Mouse (Mus musculus) hindbrain, embryonic 11.5 days (tissue): ENCODE data around the gene H2-T3. TPM values are rescaled to one million over a fixed set of nuclear protein-coding genes. Genes with fewer than 3 reads are reported as not detected.

Experiments used
- ATAC-seq: fragments of 200-750 bp; cut with Nextera tagmentation; 2 replicates; pipeline ENCODE4 v1.8.0; 2017; ENCODE audit warnings: mild to moderate bottlenecking, moderate TSS enrichment, moderate library complexity; ENCODE audit not compliant: low FRiP score
- DNase-seq: peaks from one replicate; pipeline ENCODE4 v3.0.0-alpha.2; 2015; ENCODE audit warnings: low spot score
- H3K27ac ChIP-seq: fragments of 300-500 bp; sonication (generic); 2 replicates; pipeline ENCODE4 v1.5.1; 2014; ENCODE audit warnings: mild to moderate bottlenecking, low read depth, low read length
- H3K27me3 ChIP-seq: fragments of 300-500 bp; sonication (generic); 2 replicates; pipeline ENCODE4 v1.6.1; 2014; ENCODE audit warnings: mild to moderate bottlenecking, low read length, moderate library complexity, mixed read lengths; ENCODE audit not compliant: control insufficient read depth, insufficient read depth
- H3K36me3 ChIP-seq: fragments of 300-500 bp; sonication (generic); 2 replicates; pipeline ENCODE4 v1.6.1; 2014; ENCODE audit warnings: mild to moderate bottlenecking, low read length, moderate library complexity, mixed read lengths; ENCODE audit not compliant: control insufficient read depth, insufficient read depth
- H3K4me1 ChIP-seq: fragments of 300-500 bp; sonication (generic); replicated peaks from 2 replicates; pipeline ENCODE4 v1.6.1; 2014; ENCODE audit warnings: low read length, mixed read lengths; ENCODE audit not compliant: control insufficient read depth, insufficient read depth
- H3K4me2 ChIP-seq: fragments of 300-500 bp; sonication (generic); replicated peaks from 2 replicates; pipeline ENCODE4 v1.6.1; 2014; ENCODE audit warnings: mild to moderate bottlenecking, low read depth, low read length
- H3K4me3 ChIP-seq: fragments of 300-500 bp; sonication (generic); 2 replicates; pipeline ENCODE4 v1.5.1; 2014; ENCODE audit warnings: low read depth, low read length
- H3K9ac ChIP-seq: fragments of 300-500 bp; sonication (generic); 2 replicates; pipeline ENCODE4 v1.6.1; 2014; ENCODE audit warnings: low read depth, low read length
- H3K9me3 ChIP-seq: fragments of 300-500 bp; sonication (generic); 2 replicates; pipeline ENCODE4 v1.6.1; 2016; ENCODE audit warnings: low read length; ENCODE audit not compliant: control insufficient read depth
- WGBS: fragments of 180-500 bp; shearing (Covaris S2); extraction: QIAGEN DNeasy Blood & Tissue Kit; methylation state at CpG from one replicate; pipeline ENCODE4 v1.1.7; 2014; 5-methylcytosine and 5-hydroxymethylcytosine counted together
- polyA plus RNA-seq: library from polyadenylated mRNA; unstranded; fragments of >200 nt; fragmentation: Nextera tagmentation; extraction: Ambion mirVana; gene quantifications from 2 replicates; pipeline ENCODE4 v1.2.1, GENCODE M21; 2014

The H2-T3 gene
- polyA plus RNA-seq, 1 experiment from 2014 or later = not detected

- 54% methylated on average over 5 of the region's 5 CpGs for WGBS
Measured at GRCm38 (mm10) chr17:36218594-36219155, 28.6 kb upstream of the H2-T3 start.

DNA sequence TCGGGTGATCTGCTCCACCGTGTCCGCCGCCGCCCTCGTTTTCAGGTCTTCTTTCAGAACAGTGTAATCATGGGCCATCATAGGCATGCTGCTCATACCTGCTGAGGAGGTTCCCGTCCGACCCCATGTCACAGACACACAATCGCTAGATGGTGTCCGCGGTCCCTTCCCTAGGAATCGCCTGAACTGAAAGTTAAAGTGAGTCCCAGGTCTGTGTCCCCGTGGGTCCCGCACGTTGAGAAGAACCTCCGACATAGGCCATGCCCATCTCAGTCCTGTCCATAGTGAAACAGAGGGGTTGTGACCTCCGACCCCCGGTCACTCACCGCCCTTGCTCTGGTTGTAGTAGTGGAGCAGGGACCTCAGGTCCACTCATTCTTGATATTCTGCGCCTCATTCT, 25.5 kb upstream of the H2-T3 start:
- Histone ChIP-seq H3K4me2 (no peak overlapping the region), H3K27ac (no peak overlapping the region), H3K4me1 (0 out of 2 replicates have a peak, but pooled peaks cover 2% of the 10 kb centered on the region), H3K9ac (no peak overlapping the region), H3K36me3 (no peaks in the 10 kb centered on the region), H3K27me3 (peaks cover 31% of the 10 kb centered on the region), H3K9me3 (no peaks in the 10 kb centered on the region), H3K4me3 (peak overlapping the region; percentile 16)
- DNase-seq = peak; percentile 26
- no peak for ATAC-seq
- 5% methylated on average over 20 of the region's 20 CpGs for WGBS

More at GRCm38 (mm10) chr17:36218594-36219155, 28.6 kb upstream of the H2-T3 start:
- ATAC-seq (no peak), DNase-seq (no peak)
- Histone ChIP-seq H3K4me1 (0 out of 2 replicates have a peak, but pooled peaks cover 2% of the 10 kb centered on the region), H3K36me3 (no peaks in the 10 kb centered on the region), H3K9me3 (no peaks in the 10 kb centered on the region), H3K4me2 (no peak overlapping the region), H3K27ac (no peak overlapping the region), H3K4me3 (no peak overlapping the region), H3K27me3 (peaks cover 33% of the 10 kb centered on the region), H3K9ac (no peak overlapping the region)

GRCm38 (mm10) chr17:36206846-36207245, 16.8 kb upstream of the H2-T3 start:
- Histone ChIP-seq H3K9me3 (no peaks in the 10 kb centered on the region), H3K27me3 (peaks cover 17% of the 10 kb centered on the region), H3K4me3 (no peak overlapping the region), H3K4me1 (no peaks in the 10 kb centered on the region; the same call in 1 of the 2 replicates), H3K4me2 (no peak overlapping the region), H3K9ac (no peak overlapping the region), H3K27ac (no peak overlapping the region), H3K36me3 (no peaks in the 10 kb centered on the region)
- ATAC-seq = no peak
- DNase-seq = no peak

DNA sequence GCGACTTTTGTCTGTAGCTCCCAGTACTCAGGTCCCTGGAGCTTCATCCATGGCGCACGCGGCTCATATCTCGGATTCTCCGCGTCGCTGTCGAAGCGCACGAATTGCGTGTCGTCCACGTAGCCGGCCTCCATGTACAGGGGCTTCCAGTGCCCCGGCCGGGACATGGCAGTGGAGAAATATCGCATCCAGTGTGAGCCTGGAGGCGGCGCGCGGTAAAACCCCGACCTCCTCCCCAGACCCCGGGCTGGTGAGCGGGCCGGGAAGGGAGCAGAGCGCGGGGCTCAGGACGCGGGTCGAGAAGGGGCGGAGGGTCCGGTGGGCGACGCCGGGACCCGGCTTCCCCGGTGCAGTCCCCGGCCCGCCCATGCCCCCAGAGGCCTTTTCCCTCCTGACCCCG, 15.8 kb upstream of the H2-T3 start:
- Histone ChIP-seq H3K27me3 (peaks cover 17% of the 10 kb centered on the region), H3K9ac (no peak overlapping the region)
- WGBS = under 1% methylated on average over 38 of the region's 41 CpGs

DNA sequence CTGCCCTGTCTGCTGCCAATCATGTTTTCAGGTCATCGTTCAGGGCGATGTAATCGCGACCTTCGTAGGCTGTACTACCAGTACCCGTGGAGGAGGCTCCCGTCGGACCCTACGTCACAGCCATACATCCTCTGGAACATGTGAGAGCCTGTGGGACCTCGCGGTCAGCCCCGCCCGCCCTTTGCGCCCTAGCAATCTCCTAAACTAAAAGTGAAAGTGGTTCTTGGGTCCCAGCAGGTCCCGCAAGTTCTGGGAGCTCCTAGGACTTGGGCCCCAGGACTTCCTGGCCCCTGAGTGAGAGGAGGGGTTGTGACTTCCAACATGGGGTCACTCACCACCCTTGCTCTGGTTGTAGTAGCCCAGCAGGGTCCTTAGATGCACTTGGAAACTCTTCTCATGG, 15.4 kb upstream of the H2-T3 start:
- H3K9ac ChIP-seq = no peak overlapping the region
- ATAC-seq = peak; percentile 12; the same call in 1 of the 2 replicates
- peaks cover 17% of the 10 kb centered on the region for H3K27me3 ChIP-seq
- H3K9me3 ChIP-seq = no peaks in the 10 kb centered on the region
- H3K27ac ChIP-seq = no peak overlapping the region
- DNase-seq = peak; percentile 47
- H3K4me3 ChIP-seq = peak overlapping the region; percentile 23
- WGBS = 1% methylated on average over 15 of the region's 15 CpGs
- no peaks in the 10 kb centered on the region; the same call in 1 of the 2 replicates for H3K4me1 ChIP-seq
- H3K4me2 ChIP-seq = peak overlapping the region; percentile 39
- no peaks in the 10 kb centered on the region for H3K36me3 ChIP-seq

More for the DNA sequence above, 15.8 kb upstream of the H2-T3 start:
- peak overlapping the region; percentile 23 for H3K4me3 ChIP-seq
- DNase-seq (no peak), ATAC-seq (no peak)
- no peaks in the 10 kb centered on the region for H3K36me3 ChIP-seq
- H3K27ac ChIP-seq = no peak overlapping the region
- H3K4me1 ChIP-seq = no peaks in the 10 kb centered on the region; the same call in 1 of the 2 replicates
- H3K4me2 ChIP-seq = peak overlapping the region; percentile 39
- H3K9me3 ChIP-seq = no peaks in the 10 kb centered on the region

GRCm38 (mm10) chr17:36201851-36202250, 11.8 kb upstream of the H2-T3 start:
- Histone ChIP-seq H3K9me3 (no peaks in the 10 kb centered on the region), H3K27me3 (peaks cover 18% of the 10 kb centered on the region), H3K4me2 (no peak overlapping the region), H3K4me1 (no peaks in the 10 kb centered on the region; the same call in 1 of the 2 replicates), H3K27ac (no peak overlapping the region), H3K36me3 (no peaks in the 10 kb centered on the region), H3K9ac (no peak overlapping the region), H3K4me3 (no peak overlapping the region)
- 84% methylated on average over 2 of the region's 2 CpGs for WGBS
- ATAC-seq (no peak), DNase-seq (no peak)

DNA sequence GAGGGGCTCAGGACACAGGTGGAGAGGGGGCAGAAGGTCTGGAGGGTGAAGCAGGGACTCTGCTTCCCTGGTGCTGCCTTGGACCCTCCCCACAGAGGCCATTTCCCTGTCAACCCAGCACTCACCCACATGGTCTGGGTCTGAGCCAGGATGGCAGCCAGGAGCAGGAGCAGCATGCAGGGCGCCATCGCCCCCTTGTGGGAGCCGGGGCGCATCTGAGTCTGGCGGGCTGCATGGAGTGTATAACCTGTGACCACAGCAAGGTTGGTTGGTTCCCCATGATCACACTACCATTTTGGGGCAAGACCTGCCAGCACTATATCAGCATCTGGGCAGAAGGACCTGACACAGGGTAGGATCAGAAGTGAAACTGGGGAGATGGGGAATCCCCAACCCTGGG, 8.2 kb upstream of the H2-T3 start:
- no peak overlapping the region for H3K27ac ChIP-seq
- peaks cover 4% of the 10 kb centered on the region; the same call in 1 of the 2 replicates for H3K27me3 ChIP-seq
- 16% methylated on average over 5 of the region's 5 CpGs for WGBS
- no peak overlapping the region for H3K4me3 ChIP-seq
- no peaks in the 10 kb centered on the region for H3K36me3 ChIP-seq
- H3K9ac ChIP-seq = no peak overlapping the region
- no peaks in the 10 kb centered on the region for H3K9me3 ChIP-seq
- ATAC-seq = no peak
- no peaks in the 10 kb centered on the region for H3K4me1 ChIP-seq
- peak; percentile 27 for DNase-seq
- no peak overlapping the region for H3K4me2 ChIP-seq

GRCm38 (mm10) chr17:36194471-36194870, 4.4 kb upstream of the H2-T3 start:
- Histone ChIP-seq H3K4me2 (no peak overlapping the region), H3K4me1 (no peaks in the 10 kb centered on the region), H3K9me3 (no peaks in the 10 kb centered on the region), H3K9ac (no peak overlapping the region), H3K36me3 (no peaks in the 10 kb centered on the region), H3K27ac (no peak overlapping the region), H3K4me3 (no peak overlapping the region), H3K27me3 (peaks cover 7% of the 10 kb centered on the region)
- no peak for ATAC-seq
- no peak for DNase-seq
- 92% methylated on average over 6 of the region's 6 CpGs for WGBS

DNA sequence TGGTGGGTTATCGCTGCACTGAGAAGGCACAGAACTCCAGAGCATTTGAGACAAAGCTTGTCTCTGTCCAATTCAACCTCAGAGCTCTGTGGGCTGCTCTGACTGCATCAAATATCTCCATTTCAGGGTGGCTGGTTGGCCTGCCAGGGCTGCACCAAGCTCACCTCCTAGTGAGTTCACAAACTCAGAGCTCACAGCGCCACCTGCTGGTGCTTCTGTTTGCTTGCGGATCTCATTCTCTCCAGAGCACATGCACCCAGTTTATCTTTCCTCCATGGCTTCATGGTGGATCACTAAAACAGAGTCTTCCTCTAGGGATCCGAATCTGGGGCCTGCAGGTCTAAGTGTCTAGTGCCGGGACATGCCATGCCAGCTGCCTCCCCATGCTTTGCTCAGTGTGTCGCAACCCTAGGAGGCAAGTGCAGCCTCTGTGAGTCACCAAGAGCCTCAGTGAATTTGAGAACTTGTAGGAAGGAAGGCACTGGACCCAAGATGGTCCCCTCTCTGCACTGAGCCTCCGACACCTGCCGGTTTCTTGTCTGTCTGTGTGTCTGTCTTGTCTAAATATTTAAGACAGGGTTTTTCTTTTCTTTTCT, 3.6 kb upstream of the H2-T3 start:
- H3K9ac ChIP-seq = no peak overlapping the region
- H3K9me3 ChIP-seq = no peaks in the 10 kb centered on the region
- no peak overlapping the region for H3K4me3 ChIP-seq
- H3K4me2 ChIP-seq = no peak overlapping the region
- no peaks in the 10 kb centered on the region for H3K4me1 ChIP-seq
- no peaks in the 10 kb centered on the region for H3K36me3 ChIP-seq
- peaks cover 11% of the 10 kb centered on the region for H3K27me3 ChIP-seq
- DNase-seq (peak; percentile 93), ATAC-seq (no peak; the same call in 1 of the 2 replicates)
- WGBS = 28% methylated on average over 8 of the region's 8 CpGs
- H3K27ac ChIP-seq = no peak overlapping the region
